14 mouse cellular contexts compared by ENCODE assay signal in the genomic region with DNA sequence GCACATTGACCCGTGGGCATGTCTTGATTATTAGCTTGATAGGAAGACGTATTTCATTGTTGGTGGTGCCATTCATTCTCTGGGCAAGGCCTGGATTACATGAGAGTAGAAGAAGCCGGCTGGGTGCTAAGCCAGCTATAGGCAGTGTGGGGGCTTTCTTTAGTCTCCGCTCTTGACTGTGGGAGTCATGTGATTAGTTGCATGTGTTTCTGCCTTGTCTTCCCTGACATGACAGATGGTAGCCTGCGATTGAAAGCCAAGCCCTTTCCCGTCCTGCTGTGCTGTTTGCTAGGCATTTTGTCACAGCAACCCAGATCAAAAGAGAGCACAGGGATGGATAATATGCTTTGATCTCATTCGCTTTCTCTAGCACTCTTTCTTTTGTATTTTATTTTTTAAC. TPM values are rescaled to one million over a fixed set of nuclear protein-coding genes. Genes with fewer than 3 reads are reported as not detected.
DNase-seq lines count a peak whose midpoint lies in the region; ATAC-seq lines count a peak whose summit lies in the region.
"Had no signal": no experiment of that assay in that cellular context is flagged by ENCODE, and none has a peak within 500 bp of the region (broad histone marks: within the 10 kb centered on the region; RNA-seq: fewer than 3 reads in every experiment).

No protein-coding gene starts in this region.

- no peak overlapping the region for H3K27ac ChIP-seq in hindbrain, embryonic 16.5 days (ENCODE audit: low read depth, low read length)
- H3K27ac ChIP-seq: heart, adult 2 months; limb, embryonic 13.5 days had no signal

- no peak overlapping the region for H3K4me2 ChIP-seq in hindbrain, embryonic 16.5 days (ENCODE audit: low read length)
- H3K4me2 ChIP-seq: limb, embryonic 13.5 days had no signal

- H3K4me3 ChIP-seq in hindbrain, embryonic 16.5 days (ENCODE audit: low read length) = no peak overlapping the region
- H3K4me3 ChIP-seq: erythroblast, embryonic 14.5 days; heart, adult 2 months; limb, embryonic 13.5 days had no signal

- peak; percentile 86 for ATAC-seq in cerebellum, adult (ENCODE audit: insufficient number of reproducible peaks, low FRiP score, low TSS enrichment)
- peak; percentile 85 for ATAC-seq in hindbrain, embryonic 16.5 days

- no peak overlapping the region for H3K9ac ChIP-seq in hindbrain, embryonic 16.5 days (ENCODE audit: low read depth, low read length)
- H3K9ac ChIP-seq: limb, embryonic 13.5 days had no signal

- 12% methylated on average over 7 of the region's 7 CpGs for WGBS in hindbrain, embryonic 16.5 days

- H3K4me1 ChIP-seq in hindbrain, embryonic 16.5 days (ENCODE audit: control insufficient read depth, insufficient read depth, low read depth, low read length) = no peaks in the 10 kb centered on the region

- H3K9me3 ChIP-seq in hindbrain, embryonic 16.5 days (ENCODE audit: control insufficient read depth, low read length) = no peaks in the 10 kb centered on the region
- H3K9me3 ChIP-seq: limb, embryonic 13.5 days had no signal

- H3K27me3 ChIP-seq in hindbrain, embryonic 16.5 days (replicated peaks; ENCODE audit: control insufficient read depth, insufficient read depth, low read length) = no peaks in the 10 kb centered on the region

- peak; percentile 7 for DNase-seq in ZHBTc4 (ENCODE audit: low read depth, low spot score)
- peak; percentile 55 for DNase-seq in embryo, embryonic 11 days
- no peak for DNase-seq in lung, postnatal 4 days
- no peak for DNase-seq in ovary, postnatal 36 days (ENCODE audit: low spot score)
- DNase-seq in gastrocnemius, postnatal 4 days (ENCODE audit: low spot score in 2 of 2) = no peak
- no peak for DNase-seq in adrenal gland, postnatal 25 days
- DNase-seq: heart, adult 2 months; kidney, postnatal 4 days; lung, postnatal 10 days; thymus, adult 2 months had no signal

- H3K36me3 ChIP-seq in hindbrain, embryonic 16.5 days (ENCODE audit: control insufficient read depth, insufficient read depth, low read length) = no peaks in the 10 kb centered on the region
- H3K36me3 ChIP-seq: limb, embryonic 13.5 days had no signal

RNA-seq across cellular contexts. Expression of a gene that starts 32.4 kb away (rescaled TPM):
- 8.9 and 10.5 TPM in 2 replicates for polyA plus RNA-seq in hindbrain, embryonic 16.5 days (2015; fragmentation: Nextera tagmentation; extraction: Ambion mirVana)
- 10 to 100 TPM; 45.2 to 61.4 TPM for total RNA-seq in gastrocnemius, postnatal 4 days (2021)
- total RNA-seq in adrenal gland, postnatal 25 days (2021) = 62.3 and 98.6 TPM in 2 replicates

RNA-seq across cellular contexts. Expression of a gene that starts 41.5 kb away (rescaled TPM):
- 0.34 and 0.89 TPM in 2 replicates for polyA plus RNA-seq in hindbrain, embryonic 16.5 days (2015; fragmentation: Nextera tagmentation; extraction: Ambion mirVana)
- total RNA-seq in gastrocnemius, postnatal 4 days (2021) = 1 to 10 TPM; 3.7 to 3.9 TPM
- 71.0 and 74.2 TPM in 2 replicates for total RNA-seq in adrenal gland, postnatal 25 days (2021)
- polyA plus RNA-seq: erythroblast, embryonic 14.5 days had no signal

Comparison
In these comparisons a context has a peak if more than half of its experiments do, and no peak if none do; other contexts are left out.
1. DNase-seq: peak in ZHBTc4 (single experiment) and embryo, embryonic 11 days (single experiment); none in lung, postnatal 4 days (0 of 2), ovary, postnatal 36 days (single experiment), gastrocnemius, postnatal 4 days (0 of 2) and adrenal gland, postnatal 25 days (single experiment).
2. RNA of a gene that starts 41.5 kb away (total RNA-seq): 71.0 to 74.2 TPM in adrenal gland, postnatal 25 days; 3.7 to 3.9 TPM in gastrocnemius, postnatal 4 days; every median in the first group is over 10 times any median in the second.